Mouse (Mus musculus): ENCODE data around the gene Pou3f3. TPM values are rescaled to one million over a fixed set of nuclear protein-coding genes. Genes with fewer than 3 reads are reported as not detected.

The Pou3f3 gene
- polyA plus RNA-seq, 1 experiment from 2014 or later = 2.9 TPM

DNA sequence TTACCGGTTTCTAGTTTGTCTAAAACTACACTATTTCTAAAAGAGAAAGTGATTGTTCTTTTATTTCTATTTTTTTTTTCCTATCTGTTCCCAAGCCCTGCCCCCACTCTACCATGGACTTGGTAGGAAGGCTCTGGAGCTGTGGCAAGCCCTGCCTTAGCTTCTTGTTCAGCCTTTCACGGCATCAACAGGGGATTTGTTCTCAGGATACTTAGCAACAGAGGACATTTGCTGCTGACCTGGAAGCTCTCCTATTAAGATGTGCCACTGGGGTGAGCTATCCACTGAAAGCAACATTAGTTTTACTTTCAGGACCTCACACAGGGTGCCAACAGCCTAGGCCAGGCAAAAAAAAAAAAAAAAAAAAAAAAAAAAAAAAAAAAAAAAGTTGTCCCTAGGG lies 15.4 kb downstream of the Pou3f3 start:
- H3K9me3 ChIP-seq (ENCODE audit: control insufficient read depth, low read length) = no peaks in the 10 kb centered on the region
- H3K4me3 ChIP-seq (ENCODE audit: low read depth, low read length) = peak overlapping the region; percentile 41; the same call in 1 of the 2 replicates
- peaks cover 86% of the 10 kb centered on the region for H3K27me3 ChIP-seq (replicated peaks; ENCODE audit: control insufficient read depth, insufficient read depth, low read length)
- no peaks in the 10 kb centered on the region for H3K36me3 ChIP-seq (ENCODE audit: control insufficient read depth, insufficient read depth, low read length)
- H3K9ac ChIP-seq (ENCODE audit: low read depth, low read length) = no peak overlapping the region
- ATAC-seq (ENCODE audit: low read depth) (no peak), DNase-seq (ENCODE audit: low spot score) (no peak)
- 0 out of 2 replicates have a peak, but pooled peaks cover 3% of the 10 kb centered on the region for H3K4me1 ChIP-seq (ENCODE audit: control insufficient read depth, insufficient read depth, low read length)
- no peak overlapping the region for H3K27ac ChIP-seq (replicated peaks; ENCODE audit: low read depth, low read length)
- H3K4me2 ChIP-seq (ENCODE audit: low read depth, low read length) = 0 out of 2 replicates have a peak overlapping the region, but pooled peaks have one; percentile 3
- 3% methylated on average over 2 of the region's 2 CpGs for WGBS

DNA sequence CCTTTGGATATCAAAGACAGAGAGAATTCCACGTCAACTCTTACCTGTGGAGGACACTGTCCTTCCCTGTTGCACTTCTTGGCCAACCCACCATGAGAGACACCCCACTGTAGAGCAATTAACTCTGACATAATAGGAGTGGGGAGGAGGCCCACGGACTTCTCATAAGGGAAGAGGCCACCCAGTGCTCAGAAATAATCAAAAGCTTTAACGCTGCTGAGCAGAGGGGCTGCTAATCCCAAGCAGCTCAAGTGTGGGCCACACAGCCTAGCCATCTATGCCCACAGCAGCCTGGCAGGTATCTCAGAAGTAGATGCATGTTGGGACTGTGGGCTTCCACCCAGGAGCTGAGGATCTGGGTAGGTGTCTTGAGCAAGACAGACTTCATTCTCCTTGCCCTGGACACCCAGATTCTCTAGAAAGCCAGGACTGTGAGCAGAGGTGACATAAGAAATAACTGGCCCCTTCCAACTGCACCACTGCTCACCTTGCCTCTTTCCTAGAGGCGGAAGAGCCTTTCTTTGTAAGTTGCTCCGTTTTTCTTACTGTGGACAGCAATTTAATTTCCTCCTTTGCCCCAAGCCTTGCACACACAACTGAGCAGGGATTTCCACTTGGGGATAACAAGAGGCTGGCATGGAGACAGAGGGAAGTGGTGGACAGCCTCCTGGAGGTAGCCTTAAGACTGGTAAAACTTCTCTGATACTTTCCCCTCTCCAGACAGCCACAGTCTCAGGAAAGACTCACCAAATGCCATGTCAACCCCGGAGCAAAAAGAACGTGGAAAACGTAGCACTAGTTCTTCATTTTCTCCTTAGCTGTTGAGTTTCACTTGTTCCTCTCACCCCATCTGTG lies 16.1 kb downstream of the Pou3f3 start:
- peaks cover 91% of the 10 kb centered on the region for H3K27me3 ChIP-seq (replicated peaks; ENCODE audit: control insufficient read depth, insufficient read depth, low read length)
- no peak for DNase-seq (ENCODE audit: low spot score)
- H3K4me2 ChIP-seq (ENCODE audit: low read depth, low read length) = peak overlapping the region; percentile 86
- H3K36me3 ChIP-seq (ENCODE audit: control insufficient read depth, insufficient read depth, low read length) = no peaks in the 10 kb centered on the region
- peak overlapping the region; percentile 28; the same call in 1 of the 2 replicates for H3K27ac ChIP-seq (replicated peaks; ENCODE audit: low read depth, low read length)
- peak overlapping the region; percentile 41 for H3K4me3 ChIP-seq (ENCODE audit: low read depth, low read length)
- no peak for ATAC-seq (ENCODE audit: low read depth)
- H3K4me1 ChIP-seq (ENCODE audit: control insufficient read depth, insufficient read depth, low read length) = 0 out of 2 replicates have a peak, but pooled peaks cover 3% of the 10 kb centered on the region
- no peaks in the 10 kb centered on the region for H3K9me3 ChIP-seq (ENCODE audit: control insufficient read depth, low read length)
- H3K9ac ChIP-seq (ENCODE audit: low read depth, low read length) = peak overlapping the region; percentile 73
- 13% methylated on average over 8 of the region's 8 CpGs for WGBS

DNA sequence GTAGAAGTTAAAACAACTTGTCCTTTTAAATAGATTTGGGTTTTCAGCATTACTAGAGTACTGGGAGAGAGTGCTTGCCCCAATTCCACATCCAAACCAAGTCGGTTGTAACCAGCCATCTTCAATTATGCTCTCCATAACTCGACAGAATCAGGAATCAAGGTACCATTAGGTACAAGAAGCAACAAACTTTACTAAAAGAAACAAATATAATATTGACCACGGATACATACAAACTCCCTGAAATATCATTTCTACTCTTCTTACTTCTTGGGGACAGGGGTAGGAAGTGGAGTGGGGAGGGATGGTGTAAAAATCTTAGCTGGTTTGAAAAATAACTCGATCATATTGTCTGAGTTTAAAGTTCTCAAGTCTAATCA lies 16.7 kb downstream of the Pou3f3 start:
- peak overlapping the region; percentile 73 for H3K9ac ChIP-seq (ENCODE audit: low read depth, low read length)
- ATAC-seq (ENCODE audit: low read depth) (no peak), DNase-seq (ENCODE audit: low spot score) (no peak)
- WGBS = 10% methylated on average over 4 of the region's 4 CpGs
- H3K9me3 ChIP-seq (ENCODE audit: control insufficient read depth, low read length) = no peaks in the 10 kb centered on the region
- peak overlapping the region; percentile 86 for H3K4me2 ChIP-seq (ENCODE audit: low read depth, low read length)
- H3K4me1 ChIP-seq (ENCODE audit: control insufficient read depth, insufficient read depth, low read length) = 0 out of 2 replicates have a peak, but pooled peaks cover 3% of the 10 kb centered on the region
- peak overlapping the region; percentile 6; the same call in 1 of the 2 replicates for H3K27ac ChIP-seq (replicated peaks; ENCODE audit: low read depth, low read length)
- H3K27me3 ChIP-seq (replicated peaks; ENCODE audit: control insufficient read depth, insufficient read depth, low read length) = peaks cover 84% of the 10 kb centered on the region
- H3K36me3 ChIP-seq (ENCODE audit: control insufficient read depth, insufficient read depth, low read length) = no peaks in the 10 kb centered on the region
- peak overlapping the region; percentile 41 for H3K4me3 ChIP-seq (ENCODE audit: low read depth, low read length)

DNA sequence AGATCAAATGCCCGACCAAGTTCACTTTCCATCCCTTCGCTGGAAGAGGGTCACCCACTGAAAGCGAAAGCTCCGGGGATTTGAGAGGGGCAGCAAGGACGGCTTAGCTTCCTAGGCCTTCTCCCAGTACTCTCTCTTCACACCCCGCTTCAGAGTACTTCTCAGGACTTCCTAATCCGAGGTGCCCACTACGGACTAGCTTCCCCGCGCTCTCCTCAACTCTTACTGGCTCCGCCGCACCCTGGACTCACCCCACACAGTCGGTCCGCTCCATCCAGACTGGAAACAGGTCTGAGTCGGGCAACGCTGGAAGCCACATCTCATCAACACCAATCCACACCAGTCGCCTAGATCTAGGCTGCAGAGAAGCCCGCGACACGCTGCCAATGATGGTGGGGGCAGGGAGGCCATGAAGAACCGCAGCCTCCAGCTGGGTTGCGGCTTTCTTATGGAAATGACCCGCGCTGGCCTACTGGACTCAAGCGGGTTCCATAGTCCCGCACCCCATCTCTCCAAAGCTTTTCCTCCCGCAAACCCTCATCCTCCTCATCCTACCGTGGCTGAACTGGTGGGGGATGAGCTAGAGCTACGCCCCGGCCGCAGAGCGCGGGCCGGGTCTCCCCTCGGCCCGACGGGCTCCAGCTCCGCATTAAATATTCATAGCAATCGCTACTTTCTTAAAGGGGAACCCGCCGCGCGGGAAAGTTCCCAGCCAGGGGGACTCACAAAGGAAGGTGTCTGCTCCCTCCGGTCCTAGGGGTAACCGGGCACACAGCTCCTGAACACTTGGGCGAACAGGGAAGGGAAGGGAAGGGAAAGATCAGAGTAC lies 17.8 kb downstream of the Pou3f3 start:
- H3K27ac ChIP-seq (replicated peaks; ENCODE audit: low read depth, low read length) = peak overlapping the region; percentile 76
- no peaks in the 10 kb centered on the region for H3K9me3 ChIP-seq (ENCODE audit: control insufficient read depth, low read length)
- peak overlapping the region; percentile 73 for H3K9ac ChIP-seq (ENCODE audit: low read depth, low read length)
- peak overlapping the region; percentile 41 for H3K4me3 ChIP-seq (ENCODE audit: low read depth, low read length)
- H3K4me2 ChIP-seq (ENCODE audit: low read depth, low read length) = peak overlapping the region; percentile 86
- under 1% methylated on average over 46 of the region's 46 CpGs for WGBS
- DNase-seq (ENCODE audit: low spot score) = peak; percentile 28
- no peak; the same call in 1 of the 2 replicates for ATAC-seq (ENCODE audit: low read depth)
- H3K27me3 ChIP-seq (replicated peaks; ENCODE audit: control insufficient read depth, insufficient read depth, low read length) = peaks cover 74% of the 10 kb centered on the region
- H3K36me3 ChIP-seq (ENCODE audit: control insufficient read depth, insufficient read depth, low read length) = no peaks in the 10 kb centered on the region
- 0 out of 2 replicates have a peak, but pooled peaks cover 3% of the 10 kb centered on the region for H3K4me1 ChIP-seq (ENCODE audit: control insufficient read depth, insufficient read depth, low read length)

DNA sequence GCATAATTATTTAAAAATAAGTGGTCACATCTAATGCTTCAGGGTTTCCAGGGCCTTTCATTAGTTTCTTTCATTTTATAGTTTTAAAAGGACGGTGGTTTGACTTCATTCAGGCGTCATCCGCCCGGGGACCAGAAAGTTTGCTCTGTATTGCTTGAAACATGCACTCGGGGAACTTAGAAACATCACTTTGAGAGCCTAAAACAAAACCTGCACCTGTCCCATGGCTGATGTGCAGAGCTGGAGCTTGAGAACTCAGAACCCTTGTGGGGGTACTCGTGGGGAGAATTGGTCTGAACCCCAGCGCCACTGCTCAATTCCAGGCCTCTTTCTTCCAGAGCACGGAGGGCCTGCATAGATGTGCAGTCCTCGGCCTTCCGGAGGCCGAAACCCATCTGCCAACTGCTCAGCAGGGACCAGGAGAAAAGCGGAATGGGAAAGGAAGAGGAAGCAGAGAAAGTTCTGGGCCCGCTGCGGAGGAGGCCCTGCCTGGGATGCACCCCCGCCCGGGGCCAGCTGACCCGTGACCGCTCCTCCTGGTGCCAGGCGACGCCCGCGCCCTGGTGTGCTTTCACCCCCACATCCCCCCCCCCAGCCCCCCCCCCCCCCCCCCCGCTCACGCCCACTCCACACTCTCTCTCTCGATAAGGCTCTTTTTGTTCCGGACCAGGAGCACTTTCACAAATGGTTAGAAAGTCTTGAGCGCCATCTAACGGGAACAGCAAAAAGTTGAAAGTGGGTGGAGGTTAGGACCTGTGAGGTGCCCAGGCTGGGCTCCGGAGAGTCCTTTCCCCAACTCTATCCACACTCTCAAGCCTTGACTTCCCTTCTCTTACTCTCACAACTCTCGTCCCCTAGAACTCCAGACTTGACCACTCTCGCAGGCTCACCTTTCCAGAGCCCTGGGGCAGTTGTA lies 18.7 kb downstream of the Pou3f3 start:
- H3K4me3 ChIP-seq (ENCODE audit: low read depth, low read length) = peak overlapping the region; percentile 41
- DNase-seq (ENCODE audit: low spot score) (peak; percentile 88), ATAC-seq (ENCODE audit: low read depth) (peak; percentile 60)
- H3K36me3 ChIP-seq (ENCODE audit: control insufficient read depth, insufficient read depth, low read length) = no peaks in the 10 kb centered on the region
- H3K4me1 ChIP-seq (ENCODE audit: control insufficient read depth, insufficient read depth, low read length) = 0 out of 2 replicates have a peak, but pooled peaks cover 3% of the 10 kb centered on the region
- 2% methylated on average over 27 of the region's 31 CpGs for WGBS
- H3K27me3 ChIP-seq (replicated peaks; ENCODE audit: control insufficient read depth, insufficient read depth, low read length) = peaks cover 67% of the 10 kb centered on the region
- H3K27ac ChIP-seq (replicated peaks; ENCODE audit: low read depth, low read length) = peak overlapping the region; percentile 76
- H3K4me2 ChIP-seq (ENCODE audit: low read depth, low read length) = peak overlapping the region; percentile 86
- no peaks in the 10 kb centered on the region for H3K9me3 ChIP-seq (ENCODE audit: control insufficient read depth, low read length)
- peak overlapping the region; percentile 73 for H3K9ac ChIP-seq (ENCODE audit: low read depth, low read length)

DNA sequence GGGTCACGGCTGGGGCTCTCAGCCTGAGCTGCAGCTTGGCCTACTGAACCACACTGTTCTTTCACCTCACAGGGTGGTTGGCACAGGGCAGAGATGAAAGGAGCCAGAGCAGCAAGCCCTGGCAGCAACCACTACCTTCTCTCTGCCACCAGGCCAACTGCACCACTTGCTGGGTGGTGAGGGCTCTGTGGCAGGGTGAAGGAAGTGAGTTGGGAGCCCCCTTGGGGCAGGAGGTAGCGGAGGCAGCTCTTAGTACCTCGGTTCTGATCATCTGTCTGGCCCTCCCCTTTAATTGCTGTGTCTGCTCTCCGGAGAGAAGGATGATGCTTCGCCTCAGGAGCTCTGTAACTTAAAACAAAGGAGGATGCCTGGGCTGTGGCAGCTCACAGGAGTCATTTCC lies 23.0 kb downstream of the Pou3f3 start:
- 18% methylated on average over 5 of the region's 5 CpGs for WGBS
- H3K27me3 ChIP-seq (replicated peaks; ENCODE audit: control insufficient read depth, insufficient read depth, low read length) = peaks cover 31% of the 10 kb centered on the region

DNA sequence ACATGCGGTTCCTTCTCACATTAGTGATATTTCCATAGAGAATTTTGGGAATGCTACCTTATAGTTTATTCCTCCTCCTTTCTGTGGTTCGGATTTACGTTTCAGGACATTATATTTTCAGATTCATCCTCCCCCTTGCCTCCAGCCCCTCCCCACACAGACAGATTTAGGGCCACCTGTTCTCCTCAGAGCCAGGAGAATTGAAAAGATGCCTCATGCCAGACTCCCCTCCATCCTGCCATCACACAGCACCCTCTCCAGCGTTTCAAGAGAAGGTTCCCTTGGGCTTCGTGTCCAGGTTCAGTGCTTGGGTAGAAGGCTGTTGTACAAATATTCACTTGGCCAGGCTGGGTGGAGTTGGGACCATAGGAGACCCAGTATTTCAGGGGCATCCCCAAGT lies 25.8 kb downstream of the Pou3f3 start:
- 70% methylated on average over 5 of the region's 5 CpGs for WGBS
- no peak overlapping the region for H3K4me2 ChIP-seq (ENCODE audit: low read depth, low read length)
- ATAC-seq (ENCODE audit: low read depth) = no peak
- H3K9me3 ChIP-seq (ENCODE audit: control insufficient read depth, low read length) = no peaks in the 10 kb centered on the region
- H3K4me3 ChIP-seq (ENCODE audit: low read depth, low read length) = no peak overlapping the region
- H3K4me1 ChIP-seq (ENCODE audit: control insufficient read depth, insufficient read depth, low read length) = no peaks in the 10 kb centered on the region
- no peak overlapping the region for H3K9ac ChIP-seq (ENCODE audit: low read depth, low read length)
- H3K27ac ChIP-seq (replicated peaks; ENCODE audit: low read depth, low read length) = no peak overlapping the region
- peaks cover 7% of the 10 kb centered on the region for H3K27me3 ChIP-seq (replicated peaks; ENCODE audit: control insufficient read depth, insufficient read depth, low read length)
- no peaks in the 10 kb centered on the region for H3K36me3 ChIP-seq (ENCODE audit: control insufficient read depth, insufficient read depth, low read length)
- no peak for DNase-seq (ENCODE audit: low spot score)

More for the DNA sequence above, 23.0 kb downstream of the Pou3f3 start:
- Histone ChIP-seq H3K36me3 (ENCODE audit: control insufficient read depth, insufficient read depth, low read length) (no peaks in the 10 kb centered on the region), H3K4me1 (ENCODE audit: control insufficient read depth, insufficient read depth, low read length) (no peaks in the 10 kb centered on the region), H3K9ac (ENCODE audit: low read depth, low read length) (no peak overlapping the region), H3K27ac (replicated peaks; ENCODE audit: low read depth, low read length) (no peak overlapping the region), H3K9me3 (ENCODE audit: control insufficient read depth, low read length) (no peaks in the 10 kb centered on the region), H3K4me3 (ENCODE audit: low read depth, low read length) (no peak overlapping the region), H3K4me2 (ENCODE audit: low read depth, low read length) (no peak overlapping the region)
- peak; percentile 26 for DNase-seq (ENCODE audit: low spot score)
- ATAC-seq (ENCODE audit: low read depth) = peak; percentile 48; the same call in 1 of the 2 replicates

Measured in embryonic facial prominence, embryonic 14.5 days (tissue).